Mouse (Mus musculus): ENCODE results near the gene Crlf3.

Gene Crlf3

GRCm38 (mm10) chr11:80080826-80081728 lies at the start of gene Crlf3:
Gene Crlf3 (minus strand): TSS chr11:80080991.
- peak; percentile 90 for DNase-seq

- no peak for DNase-seq
Measured at GRCm38 (mm10) chr11:80116411-80116810, 35.6 kb upstream of the Crlf3 start.

GRCm38 (mm10) chr11:80104407-80104806 lies 23.6 kb upstream of the Crlf3 start:
- no peak for DNase-seq

- no peak for DNase-seq
Measured at GRCm38 (mm10) chr11:80101298-80101697, 20.5 kb upstream of the Crlf3 start.

- no peak for DNase-seq
Measured at GRCm38 (mm10) chr11:80098444-80099056, 17.8 kb upstream of the Crlf3 start.

- no peak for DNase-seq
Measured at GRCm38 (mm10) chr11:80090555-80091164, 9.9 kb upstream of the Crlf3 start.

- DNase-seq: no peak
Measured at GRCm38 (mm10) chr11:80089817-80090214, 9.0 kb upstream of the Crlf3 start.

GRCm38 (mm10) chr11:80088917-80089816 lies 8.4 kb upstream of the Crlf3 start, which contains the start of gene Atad5:
Gene Atad5 (plus strand): TSS chr11:80089400.
- DNase-seq: peak; percentile 85

- peak; percentile 74 for DNase-seq
Measured at GRCm38 (mm10) chr11:80086844-80087243, 6.1 kb upstream of the Crlf3 start.

GRCm38 (mm10) chr11:80085356-80086055 lies 4.7 kb upstream of the Crlf3 start:
- DNase-seq: no peak

GRCm38 (mm10) chr11:80081786-80082319 lies 1.1 kb upstream of the Crlf3 start:
- DNase-seq: no peak

- DNase-seq: no peak
Measured at GRCm38 (mm10) chr11:80080381-80080825, 388 bp downstream of the Crlf3 start.

GRCm38 (mm10) chr11:80079751-80080150 lies 1.0 kb downstream of the Crlf3 start:
- DNase-seq: no peak

GRCm38 (mm10) chr11:80078831-80079230 lies 2.0 kb downstream of the Crlf3 start:
- no peak for DNase-seq

GRCm38 (mm10) chr11:80077784-80078545 lies 2.8 kb downstream of the Crlf3 start:
- no peak for DNase-seq

- no peak for DNase-seq
Measured at GRCm38 (mm10) chr11:80075608-80076277, 5.0 kb downstream of the Crlf3 start.

GRCm38 (mm10) chr11:80072365-80072764 lies 8.4 kb downstream of the Crlf3 start:
- DNase-seq: no peak

- DNase-seq: no peak
Measured at GRCm38 (mm10) chr11:80071039-80071438, 9.8 kb downstream of the Crlf3 start.

GRCm38 (mm10) chr11:80069815-80070214 lies 11.0 kb downstream of the Crlf3 start:
- no peak for DNase-seq

GRCm38 (mm10) chr11:80067558-80067957 lies 13.2 kb downstream of the Crlf3 start:
- no peak for DNase-seq
